Mouse (Mus musculus) lung, embryonic 15.5 days (tissue): ENCODE measurements around the gene Dysf. TPM values are rescaled to one million over a fixed set of nuclear protein-coding genes. Genes with fewer than 3 reads are reported as not detected.

ENCODE experiments used
- ATAC-seq: fragments of 200-750 bp; cut with Nextera tagmentation; 2 replicates; pipeline ENCODE4 v1.8.0; 2017; ENCODE audit warnings: moderate number of reproducible peaks, borderline replicate concordance; ENCODE audit not compliant: low FRiP score, low TSS enrichment; ENCODE audit errors: extremely low read depth
- H3K27ac ChIP-seq: fragments of 300-500 bp; sonication (generic); 2 replicates; pipeline ENCODE4 v1.5.1; 2015; ENCODE audit warnings: moderate library complexity, mild to moderate bottlenecking, inconsistent platforms
- H3K27me3 ChIP-seq: fragments of 300-500 bp; sonication (generic); 2 replicates; pipeline ENCODE4 v1.6.1; 2015; ENCODE audit warnings: inconsistent platforms
- H3K36me3 ChIP-seq: fragments of 300-500 bp; sonication (generic); 2 replicates; pipeline ENCODE4 v1.6.1; 2015; ENCODE audit warnings: inconsistent platforms
- H3K4me1 ChIP-seq: fragments of 300-500 bp; sonication (generic); 2 replicates; pipeline ENCODE4 v1.6.1; 2015; ENCODE audit warnings: inconsistent platforms
- H3K4me2 ChIP-seq: fragments of 300-500 bp; sonication (generic); 2 replicates; pipeline ENCODE4 v1.6.1; 2015; ENCODE audit warnings: inconsistent platforms, mild to moderate bottlenecking, moderate library complexity
- H3K4me3 ChIP-seq: fragments of 300-500 bp; sonication (generic); 2 replicates; pipeline ENCODE4 v1.5.1; 2015; ENCODE audit warnings: mild to moderate bottlenecking, inconsistent platforms
- H3K9ac ChIP-seq: fragments of 300-500 bp; sonication (generic); 2 replicates; pipeline ENCODE4 v1.6.1; 2015; ENCODE audit warnings: inconsistent platforms
- H3K9me3 ChIP-seq: fragments of 300-500 bp; sonication (generic); 2 replicates; pipeline ENCODE4 v1.6.1; 2016; ENCODE audit warnings: inconsistent platforms
- WGBS: fragments of 180-500 bp; shearing (Covaris S2); methylation state at CpG from one replicate; pipeline ENCODE4 v1.1.7; 2015; 5-methylcytosine and 5-hydroxymethylcytosine counted together
- polyA plus RNA-seq: library from polyadenylated mRNA; unstranded; fragments of >200 nt; fragmentation: Nextera tagmentation; extraction: Ambion mirVana; gene quantifications from 2 replicates; pipeline ENCODE4 v1.2.1, GENCODE M21; 2015

Dysf gene
- polyA plus RNA-seq, 1 experiment from 2014 or later, result 9.8 TPM

- Histone ChIP-seq H3K9ac (no peak overlapping the region), H3K4me1 (no peaks in the 10 kb centered on the region), H3K4me3 (no peak overlapping the region), H3K9me3 (no peaks in the 10 kb centered on the region), H3K36me3 (no peaks in the 10 kb centered on the region), H3K27me3 (no peaks in the 10 kb centered on the region), H3K4me2 (no peak overlapping the region), H3K27ac (no peak overlapping the region)
- WGBS, result 80% methylated on average over 4 of the region's 4 CpGs
- no peak for ATAC-seq
Measured at GRCm38 (mm10) chr6:84125101-84125500, 116.7 kb downstream of the Dysf start.

- WGBS, result 81% methylated on average over 2 of the region's 2 CpGs
- Histone ChIP-seq H3K27ac (no peak overlapping the region), H3K4me2 (no peak overlapping the region), H3K4me3 (no peak overlapping the region), H3K36me3 (no peaks in the 10 kb centered on the region), H3K4me1 (0 out of 2 replicates have a peak, but pooled peaks cover 5% of the 10 kb centered on the region), H3K9ac (no peak overlapping the region), H3K9me3 (no peaks in the 10 kb centered on the region), H3K27me3 (no peaks in the 10 kb centered on the region)
- ATAC-seq, result no peak
Measured at GRCm38 (mm10) chr6:84128229-84128628, 119.8 kb downstream of the Dysf start.

- no peaks in the 10 kb centered on the region for H3K9me3 ChIP-seq
- 80% methylated on average over 4 of the region's 4 CpGs for WGBS
- no peak overlapping the region for H3K9ac ChIP-seq
- no peaks in the 10 kb centered on the region for H3K36me3 ChIP-seq
- H3K4me3 ChIP-seq, result no peak overlapping the region
- no peak for ATAC-seq
- 0 out of 2 replicates have a peak, but pooled peaks cover 11% of the 10 kb centered on the region for H3K4me1 ChIP-seq
- no peak overlapping the region for H3K4me2 ChIP-seq
- no peak overlapping the region for H3K27ac ChIP-seq
- H3K27me3 ChIP-seq, result no peaks in the 10 kb centered on the region
Measured at GRCm38 (mm10) chr6:84130867-84131266, 122.5 kb downstream of the Dysf start.

GRCm38 (mm10) chr6:84131539-84131938 is 123.1 kb downstream of the Dysf start:
- H3K9ac ChIP-seq, result no peak overlapping the region
- no peaks in the 10 kb centered on the region for H3K9me3 ChIP-seq
- no peaks in the 10 kb centered on the region for H3K27me3 ChIP-seq
- no peak overlapping the region for H3K27ac ChIP-seq
- H3K4me2 ChIP-seq, result no peak overlapping the region
- H3K36me3 ChIP-seq, result no peaks in the 10 kb centered on the region
- 0 out of 2 replicates have a peak, but pooled peaks cover 11% of the 10 kb centered on the region for H3K4me1 ChIP-seq
- 54% methylated on average over 9 of the region's 9 CpGs for WGBS
- ATAC-seq, result no peak
- no peak overlapping the region for H3K4me3 ChIP-seq

- ATAC-seq, result no peak
- 51% methylated on average over 7 of the region's 7 CpGs for WGBS
Measured at GRCm38 (mm10) chr6:84133053-84133452, 124.7 kb downstream of the Dysf start.

GRCm38 (mm10) chr6:84133996-84134721 is 125.8 kb downstream of the Dysf start:
- no peak overlapping the region for H3K4me3 ChIP-seq
- H3K27me3 ChIP-seq, result no peaks in the 10 kb centered on the region
- no peak overlapping the region for H3K27ac ChIP-seq
- ATAC-seq, result 0 out of 2 replicates have a peak, but pooled peaks have one; percentile 15
- H3K36me3 ChIP-seq, result no peaks in the 10 kb centered on the region
- no peaks in the 10 kb centered on the region for H3K9me3 ChIP-seq
- H3K9ac ChIP-seq, result no peak overlapping the region
- no peak overlapping the region for H3K4me2 ChIP-seq
- 0 out of 2 replicates have a peak, but pooled peaks cover 11% of the 10 kb centered on the region for H3K4me1 ChIP-seq
- 71% methylated on average over 5 of the region's 7 CpGs for WGBS

More at GRCm38 (mm10) chr6:84133053-84133452, 124.7 kb downstream of the Dysf start:
- Histone ChIP-seq H3K9ac (no peak overlapping the region), H3K4me1 (0 out of 2 replicates have a peak, but pooled peaks cover 11% of the 10 kb centered on the region), H3K4me3 (no peak overlapping the region), H3K27ac (no peak overlapping the region), H3K4me2 (no peak overlapping the region), H3K9me3 (no peaks in the 10 kb centered on the region), H3K36me3 (no peaks in the 10 kb centered on the region), H3K27me3 (no peaks in the 10 kb centered on the region)

GRCm38 (mm10) chr6:84134722-84135394 is 126.5 kb downstream of the Dysf start:
- no peak overlapping the region for H3K27ac ChIP-seq
- H3K9ac ChIP-seq, result no peak overlapping the region
- H3K4me3 ChIP-seq, result no peak overlapping the region
- H3K27me3 ChIP-seq, result no peaks in the 10 kb centered on the region
- ATAC-seq, result peak; percentile 33; the same call in 1 of the 2 replicates
- H3K9me3 ChIP-seq, result no peaks in the 10 kb centered on the region
- H3K4me2 ChIP-seq, result no peak overlapping the region
- 0 out of 2 replicates have a peak, but pooled peaks cover 11% of the 10 kb centered on the region for H3K4me1 ChIP-seq
- 33% methylated on average over 23 of the region's 23 CpGs for WGBS
- H3K36me3 ChIP-seq, result no peaks in the 10 kb centered on the region

GRCm38 (mm10) chr6:84135709-84136108 is 127.3 kb downstream of the Dysf start:
- no peaks in the 10 kb centered on the region for H3K9me3 ChIP-seq
- no peak for ATAC-seq
- H3K4me1 ChIP-seq, result 0 out of 2 replicates have a peak, but pooled peaks cover 11% of the 10 kb centered on the region
- no peak overlapping the region for H3K9ac ChIP-seq
- H3K36me3 ChIP-seq, result no peaks in the 10 kb centered on the region
- H3K27me3 ChIP-seq, result no peaks in the 10 kb centered on the region
- no peak overlapping the region for H3K27ac ChIP-seq
- 95% methylated on average over 9 of the region's 9 CpGs for WGBS
- no peak overlapping the region for H3K4me2 ChIP-seq
- H3K4me3 ChIP-seq, result no peak overlapping the region

GRCm38 (mm10) chr6:84136345-84136744 is 128.0 kb downstream of the Dysf start:
- H3K27ac ChIP-seq, result no peak overlapping the region
- no peaks in the 10 kb centered on the region for H3K27me3 ChIP-seq
- 0 out of 2 replicates have a peak, but pooled peaks cover 11% of the 10 kb centered on the region for H3K4me1 ChIP-seq
- WGBS, result 83% methylated on average over 11 of the region's 11 CpGs
- no peaks in the 10 kb centered on the region for H3K36me3 ChIP-seq
- no peak for ATAC-seq
- no peak overlapping the region for H3K4me3 ChIP-seq
- H3K4me2 ChIP-seq, result no peak overlapping the region
- H3K9ac ChIP-seq, result no peak overlapping the region
- no peaks in the 10 kb centered on the region for H3K9me3 ChIP-seq

GRCm38 (mm10) chr6:84139932-84140331 is 131.5 kb downstream of the Dysf start:
- no peaks in the 10 kb centered on the region for H3K36me3 ChIP-seq
- H3K4me2 ChIP-seq, result no peak overlapping the region
- H3K9ac ChIP-seq, result no peak overlapping the region
- no peak for ATAC-seq
- WGBS, result 64% methylated on average over 14 of the region's 14 CpGs
- peaks cover 12% of the 10 kb centered on the region; the same call in 1 of the 2 replicates for H3K4me1 ChIP-seq
- H3K27ac ChIP-seq, result no peak overlapping the region
- no peaks in the 10 kb centered on the region for H3K9me3 ChIP-seq
- no peaks in the 10 kb centered on the region for H3K27me3 ChIP-seq
- no peak overlapping the region for H3K4me3 ChIP-seq

GRCm38 (mm10) chr6:84142481-84142880 is 134.1 kb downstream of the Dysf start:
- ATAC-seq, result peak; percentile 64; the same call in 1 of the 2 replicates
- WGBS, result 53% methylated on average over 9 of the region's 9 CpGs
- H3K9ac ChIP-seq, result no peak overlapping the region
- no peak overlapping the region for H3K27ac ChIP-seq
- H3K4me1 ChIP-seq, result peaks cover 9% of the 10 kb centered on the region; the same call in 1 of the 2 replicates
- H3K4me3 ChIP-seq, result no peak overlapping the region
- H3K4me2 ChIP-seq, result no peak overlapping the region
- no peaks in the 10 kb centered on the region for H3K9me3 ChIP-seq
- H3K36me3 ChIP-seq, result no peaks in the 10 kb centered on the region
- no peaks in the 10 kb centered on the region for H3K27me3 ChIP-seq

GRCm38 (mm10) chr6:84143328-84143727 is 134.9 kb downstream of the Dysf start:
- Histone ChIP-seq H3K27me3 (no peaks in the 10 kb centered on the region), H3K27ac (no peak overlapping the region), H3K9ac (no peak overlapping the region), H3K9me3 (no peaks in the 10 kb centered on the region), H3K4me1 (peaks cover 9% of the 10 kb centered on the region; the same call in 1 of the 2 replicates), H3K4me3 (no peak overlapping the region), H3K4me2 (no peak overlapping the region), H3K36me3 (no peaks in the 10 kb centered on the region)
- no peak for ATAC-seq
- WGBS, result 75% methylated on average over 1 of the region's 1 CpGs
